Mouse (Mus musculus) liver, adult (tissue): ENCODE measurements around the gene Olfr551.

Source experiments
- GATA4 ChIP-seq: IDR thresholded peaks from 2 replicates; pipeline ENCODE4 v1.6.1; 2014; ENCODE audit warnings: mild to moderate bottlenecking, low read length; ENCODE audit not compliant: insufficient replicate concordance

Gene Olfr551

DNA sequence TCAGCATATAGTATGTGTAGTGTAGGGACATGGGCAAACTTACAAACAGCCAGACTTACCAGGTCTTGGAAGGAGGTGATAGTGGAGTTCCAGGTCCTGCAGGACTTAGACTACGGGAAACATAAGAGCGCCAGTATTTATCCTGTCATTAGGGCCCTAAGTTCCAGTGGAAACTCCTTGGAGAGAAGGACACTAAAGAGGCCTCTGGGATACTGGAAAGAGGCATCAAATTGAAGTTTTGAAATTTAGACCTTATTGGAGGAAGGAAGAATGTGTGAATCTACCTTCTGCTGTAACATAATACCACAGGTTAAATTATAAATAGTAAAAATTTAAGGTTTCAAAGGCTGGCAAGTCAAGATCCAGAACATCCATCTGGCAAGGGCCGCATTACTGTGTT, at the start of gene Olfr551:
Gene Olfr551, minus strand, starts transcription at position 101 of the 400 bp plus-strand sequence.
- no peak for TF ChIP-seq GATA4

DNA sequence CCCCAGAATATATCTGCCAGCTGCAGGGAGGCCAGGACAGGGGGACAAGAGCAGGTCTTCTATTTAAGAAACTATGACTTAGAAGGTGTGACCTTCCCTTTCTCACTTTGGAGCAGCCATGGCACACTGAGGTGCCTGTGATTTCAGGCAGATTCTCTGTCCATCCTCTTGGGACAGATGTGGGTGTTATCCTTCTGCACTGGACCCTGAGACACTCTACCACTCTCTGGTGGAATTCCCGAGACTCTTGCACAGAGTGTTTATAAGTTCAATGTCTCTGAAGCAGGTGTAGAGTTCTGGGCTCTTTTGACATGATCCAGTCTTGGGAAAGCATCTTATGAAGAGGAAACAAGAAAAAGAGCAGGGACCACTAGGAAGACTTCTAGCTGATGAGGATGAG, 46.4 kb upstream of the Olfr551 start, which contains the start of gene Olfr554:
Gene Olfr554, plus strand, starts transcription at position 301 of the 400 bp plus-strand sequence.
- no peak for TF ChIP-seq GATA4

DNA sequence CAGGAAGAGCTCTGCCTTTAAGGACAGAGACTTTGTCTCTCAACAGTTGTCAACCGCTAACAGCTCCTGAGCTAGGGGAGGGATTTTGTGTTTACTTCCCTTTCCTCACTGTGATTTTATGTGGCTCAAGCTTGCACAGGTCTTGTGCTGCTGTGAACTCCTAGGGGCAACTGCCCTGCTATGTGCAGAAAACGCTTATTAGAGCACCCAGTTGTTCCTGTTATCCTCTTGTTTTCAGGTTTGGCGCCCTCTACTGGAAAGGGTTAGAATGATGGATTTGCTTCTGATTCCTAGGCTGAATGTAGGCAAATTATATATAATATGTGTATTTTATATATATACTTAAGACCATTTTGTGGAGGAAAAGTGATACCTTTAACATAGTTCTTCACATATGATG, 45.0 kb upstream of the Olfr551 start:
- no peak for TF ChIP-seq GATA4

DNA sequence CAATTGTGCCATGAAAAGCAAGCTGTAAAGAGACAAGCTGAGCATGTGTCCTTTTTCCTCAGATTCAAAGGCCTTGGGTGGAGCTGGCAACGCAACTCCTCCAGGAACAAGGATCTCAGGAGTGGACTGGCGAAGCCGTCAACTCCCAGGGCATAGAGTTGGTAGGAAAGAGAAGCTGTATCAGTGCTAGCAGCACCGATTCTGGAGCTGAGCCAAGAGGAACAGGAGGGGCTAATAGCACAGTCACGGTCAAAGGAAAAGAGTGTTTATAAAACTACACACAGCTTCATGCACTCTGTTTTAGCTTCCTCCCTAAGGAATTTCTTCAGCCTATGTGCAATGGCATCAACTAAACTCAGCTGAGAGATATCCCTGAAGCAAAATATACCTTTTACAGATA, 27.9 kb upstream of the Olfr551 start:
- no peak for TF ChIP-seq GATA4

DNA sequence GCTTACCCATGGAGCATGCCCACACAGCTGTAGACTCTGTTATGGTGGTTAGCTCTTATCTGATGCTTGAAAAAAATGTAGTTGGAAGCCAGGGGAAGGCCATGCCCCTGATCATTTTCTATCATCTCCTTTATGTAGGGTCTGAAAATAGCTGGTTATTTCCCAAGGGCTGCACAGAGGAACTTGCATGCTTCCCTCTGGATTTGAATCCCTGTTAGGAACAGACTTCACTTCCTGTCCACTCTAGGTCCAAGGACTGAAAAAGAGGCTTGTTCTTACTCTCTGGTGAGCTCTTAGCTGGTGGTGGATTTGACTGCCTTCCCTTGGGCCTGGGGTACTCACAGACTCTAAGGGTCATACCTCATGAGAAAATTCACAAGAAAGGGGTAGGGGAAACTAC, 26.4 kb upstream of the Olfr551 start, which contains the start of gene Olfr553:
Gene Olfr553, minus strand, starts transcription at position 101 of the 400 bp plus-strand sequence.
- no peak for TF ChIP-seq GATA4

DNA sequence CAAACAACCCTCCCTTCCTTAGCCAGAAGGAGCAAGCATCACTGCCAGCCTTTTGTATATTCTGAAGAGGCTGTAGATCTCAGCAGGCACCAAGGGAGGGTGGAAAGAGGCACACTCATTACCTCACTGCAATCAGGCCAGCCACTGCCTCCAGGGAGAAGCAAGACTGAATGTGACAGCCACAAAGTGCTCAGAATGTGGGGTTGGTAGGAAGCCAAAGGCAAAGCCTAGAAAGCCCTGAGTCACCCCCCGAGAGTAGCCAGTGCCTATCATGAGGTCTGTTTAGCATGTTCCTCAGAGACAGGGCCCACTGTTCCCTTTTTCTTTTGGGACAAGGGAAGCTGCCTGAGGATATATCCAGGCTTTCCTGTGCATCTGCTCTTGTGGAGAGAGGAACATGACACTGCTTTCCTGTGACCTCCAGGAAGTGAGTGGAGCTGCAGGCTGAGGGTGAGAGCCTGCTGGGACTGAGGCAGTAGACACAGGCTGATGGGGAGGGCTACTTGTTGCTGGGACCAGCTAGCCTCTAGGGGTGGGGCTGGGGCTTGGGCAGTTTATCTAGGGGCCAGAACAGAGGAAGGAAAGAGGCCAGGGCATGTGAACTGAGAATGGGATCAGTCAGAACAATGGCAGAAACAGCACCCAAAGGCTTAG, 5.8 kb upstream of the Olfr551 start, which contains the start of gene Olfr552:
Gene Olfr552, plus strand, starts transcription at position 393 of the 654 bp plus-strand sequence.
- TF ChIP-seq GATA4 = no peak

DNA sequence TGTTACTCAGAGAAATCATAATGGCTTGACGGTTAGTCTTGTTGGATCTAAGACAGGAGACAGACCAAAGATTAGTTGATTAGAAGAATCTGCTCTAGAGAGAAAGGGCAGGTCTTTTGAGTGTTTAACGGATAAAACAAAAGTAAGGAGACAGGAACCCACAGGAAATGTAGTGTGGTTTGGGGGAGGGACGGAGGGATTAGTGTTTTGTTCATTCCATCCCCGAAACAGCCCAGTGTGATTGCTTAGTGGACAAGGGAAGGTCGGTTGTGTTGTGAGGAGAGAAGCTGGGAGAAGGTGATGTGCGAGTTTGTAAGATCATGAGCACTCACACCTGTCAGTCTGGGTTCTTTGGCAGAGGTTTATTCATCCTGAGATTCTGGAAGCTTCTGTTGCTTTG, 15.7 kb downstream of the Olfr551 start:
- no peak for TF ChIP-seq GATA4

DNA sequence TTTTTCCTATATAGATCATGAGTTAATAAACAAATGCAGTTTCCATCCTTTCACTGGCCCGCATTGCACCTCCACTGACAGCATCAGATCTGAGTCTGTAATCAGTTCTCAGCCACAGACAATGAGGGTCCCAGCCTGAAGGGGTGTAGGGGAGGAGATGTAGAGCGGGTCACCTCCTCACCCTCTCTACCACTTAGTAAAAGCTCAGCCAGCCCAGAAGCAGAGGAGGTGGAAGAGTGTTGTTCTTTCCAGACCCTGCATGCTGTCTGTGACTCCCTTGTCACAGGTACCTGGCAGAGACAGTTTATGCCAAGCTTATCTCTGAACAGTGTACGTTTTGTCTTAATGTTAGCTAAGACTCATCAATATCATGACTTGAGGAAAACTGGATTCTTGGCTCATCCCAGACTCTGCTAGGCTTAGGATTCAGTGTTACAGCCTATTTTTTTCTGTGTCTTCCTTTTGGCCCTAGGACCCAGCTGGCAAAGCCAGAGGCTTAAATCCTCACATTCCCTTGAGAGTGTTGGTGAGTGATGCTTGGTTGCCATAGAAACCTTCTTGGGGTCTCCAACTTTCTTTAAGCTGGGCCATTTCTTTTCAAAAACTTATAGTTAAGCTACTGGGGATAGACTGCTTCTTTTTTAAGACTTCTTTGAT, 18.4 kb downstream of the Olfr551 start:
- no peak for TF ChIP-seq GATA4

DNA sequence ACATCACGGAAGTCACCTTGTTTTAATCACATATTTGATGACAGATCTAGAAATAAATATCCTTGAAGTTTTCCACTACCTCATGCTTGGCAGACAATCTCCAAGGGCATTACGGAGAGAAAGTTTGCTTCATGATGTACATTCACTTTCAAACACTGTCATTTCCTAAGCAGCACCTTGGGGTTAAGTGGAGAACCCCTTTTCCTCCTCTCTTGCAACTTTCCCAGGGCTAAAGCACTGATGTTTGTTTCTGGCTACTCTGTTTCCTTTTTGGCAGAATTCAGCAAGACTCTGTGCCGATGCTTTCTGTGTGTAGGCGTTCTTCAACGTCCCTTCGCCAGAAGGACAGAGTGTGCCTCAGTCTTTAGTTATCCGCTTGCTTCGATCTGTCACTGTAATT, 20.5 kb downstream of the Olfr551 start, which contains the start of gene Olfr550:
Gene Olfr550, plus strand, starts transcription at position 301 of the 400 bp plus-strand sequence.
- no peak for TF ChIP-seq GATA4

DNA sequence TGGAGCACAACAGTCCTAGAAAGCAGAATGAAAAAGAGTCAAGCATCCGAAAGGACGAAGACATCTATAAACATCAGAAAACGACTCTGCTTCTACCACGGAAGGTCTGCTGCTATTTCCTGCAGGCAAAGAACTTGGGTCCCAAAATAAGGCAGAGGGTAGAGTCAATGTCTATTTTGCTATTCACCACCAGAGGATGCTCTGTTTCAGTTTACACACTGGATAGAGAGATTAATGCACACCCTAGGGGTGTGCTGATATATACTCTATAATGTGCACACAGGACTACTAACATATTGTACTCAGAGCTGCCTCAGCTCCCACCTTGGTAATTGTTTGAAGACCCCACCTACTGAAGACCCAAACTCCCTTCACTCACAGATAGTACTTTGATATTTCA, 25.5 kb downstream of the Olfr551 start:
- no peak for TF ChIP-seq GATA4

DNA sequence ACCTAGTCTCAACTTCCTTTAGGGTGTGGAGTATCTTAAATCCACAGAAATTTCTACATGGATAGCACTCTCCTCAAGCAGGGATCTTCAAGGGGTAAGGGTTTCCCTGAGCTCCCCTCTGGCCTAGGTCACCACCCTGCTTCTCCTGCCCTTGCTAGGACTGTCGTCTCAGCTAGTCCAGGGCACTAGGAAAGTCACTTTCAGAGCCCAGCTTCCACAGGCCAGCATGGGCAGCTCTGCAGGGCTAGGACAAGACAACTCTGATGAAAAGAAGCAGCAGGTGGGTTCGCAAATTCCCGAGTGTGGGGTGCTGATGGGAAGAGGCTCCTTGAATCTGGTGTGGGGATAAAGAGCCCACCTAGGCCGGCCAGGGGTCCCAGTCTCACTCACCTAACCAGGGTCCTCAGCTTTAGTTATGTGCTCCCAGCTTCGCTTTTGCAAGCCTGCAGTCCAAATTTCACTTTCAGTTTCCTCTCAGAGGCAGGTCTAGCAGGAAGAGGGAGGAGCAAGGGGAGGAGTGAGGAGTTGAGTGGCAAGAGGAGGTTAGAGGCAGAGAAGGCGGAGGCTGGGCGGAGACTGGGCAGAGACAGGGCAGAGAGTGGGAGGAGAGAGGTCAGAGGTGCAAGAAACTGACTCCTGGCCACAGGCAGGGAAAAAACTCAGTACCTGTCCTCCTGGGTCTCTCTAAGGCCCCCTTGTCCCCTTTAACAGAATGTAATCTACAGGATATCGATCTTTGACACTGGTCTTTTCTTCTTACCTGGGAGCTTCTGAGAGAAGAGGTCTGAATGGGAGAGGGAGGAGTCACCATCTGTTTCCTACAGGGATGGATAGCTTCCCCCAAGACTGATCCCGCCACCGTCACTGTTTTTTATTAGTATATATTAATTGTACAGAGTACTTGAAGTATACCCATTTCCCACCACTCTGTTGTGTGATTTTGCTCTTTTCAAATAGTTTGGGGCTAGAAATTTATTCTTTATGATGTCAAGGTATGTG, 26.4 kb downstream of the Olfr551 start, which contains the start of gene Trim21:
Gene Trim21, minus strand, starts transcription at position 488 of the 999 bp plus-strand sequence.
- TF ChIP-seq GATA4 = no peak; the same call in 1 of the 2 replicates

DNA sequence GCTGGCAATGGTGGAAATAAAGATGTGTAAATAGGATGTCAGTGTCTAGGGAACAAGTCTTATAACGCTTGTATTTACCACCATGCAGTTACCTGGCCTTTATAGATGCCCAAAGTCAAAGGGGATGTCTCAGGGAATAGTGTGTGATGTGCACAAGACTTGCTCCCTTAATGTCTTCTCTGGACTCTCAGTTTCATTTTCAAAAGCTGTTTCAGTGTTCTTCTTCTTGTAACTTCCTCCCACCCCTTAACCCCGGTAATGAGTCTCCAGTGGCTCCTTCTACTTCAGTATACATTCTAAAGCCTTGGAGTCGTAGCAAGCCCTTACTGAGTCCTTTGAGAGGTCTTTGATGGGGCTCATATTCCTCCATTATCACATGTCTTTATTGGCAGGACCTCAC, 38.4 kb downstream of the Olfr551 start:
- TF ChIP-seq GATA4 = no peak

DNA sequence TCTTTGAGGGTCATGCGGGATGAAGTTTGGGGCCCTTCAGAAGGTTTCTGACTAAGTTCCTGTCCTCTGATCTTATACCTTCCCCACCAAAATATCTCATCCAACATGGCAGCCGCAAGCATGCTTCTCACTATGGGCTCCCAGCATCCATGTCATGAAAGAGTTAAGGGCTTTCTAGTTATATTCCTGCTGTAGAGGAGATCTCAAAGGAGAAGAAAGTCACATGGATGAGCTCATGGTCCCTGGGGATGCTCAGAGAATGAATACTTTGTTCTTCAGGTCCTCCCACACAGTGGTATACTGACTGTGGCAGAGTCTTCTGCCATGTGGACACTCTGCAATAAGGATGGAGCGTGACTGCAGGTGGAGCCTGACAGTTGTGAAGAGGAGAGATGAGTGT, 42.1 kb downstream of the Olfr551 start, which contains the start of gene Olfr549:
Gene Olfr549, plus strand, starts transcription at position 301 of the 400 bp plus-strand sequence.
- no peak for TF ChIP-seq GATA4

DNA sequence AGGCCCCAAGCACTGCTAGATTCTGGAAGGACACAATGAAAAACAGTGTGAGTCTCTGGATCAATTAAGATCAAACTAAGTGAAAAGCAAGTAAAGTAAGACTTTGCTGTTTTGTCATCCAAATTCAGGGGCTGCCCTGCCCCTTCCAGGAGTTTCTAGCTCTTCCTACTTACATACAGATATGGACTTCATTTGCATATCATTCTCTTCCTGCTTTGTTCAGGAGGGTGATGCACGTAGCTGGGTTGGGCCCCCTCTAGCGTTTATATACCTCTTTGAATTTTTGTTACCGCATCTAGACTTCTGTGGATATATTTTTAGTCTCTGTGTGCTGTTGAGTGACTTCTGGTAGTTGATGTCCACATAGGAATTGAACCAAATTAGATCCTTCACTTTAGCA, 50.4 kb downstream of the Olfr551 start:
- TF ChIP-seq GATA4 = no peak

DNA sequence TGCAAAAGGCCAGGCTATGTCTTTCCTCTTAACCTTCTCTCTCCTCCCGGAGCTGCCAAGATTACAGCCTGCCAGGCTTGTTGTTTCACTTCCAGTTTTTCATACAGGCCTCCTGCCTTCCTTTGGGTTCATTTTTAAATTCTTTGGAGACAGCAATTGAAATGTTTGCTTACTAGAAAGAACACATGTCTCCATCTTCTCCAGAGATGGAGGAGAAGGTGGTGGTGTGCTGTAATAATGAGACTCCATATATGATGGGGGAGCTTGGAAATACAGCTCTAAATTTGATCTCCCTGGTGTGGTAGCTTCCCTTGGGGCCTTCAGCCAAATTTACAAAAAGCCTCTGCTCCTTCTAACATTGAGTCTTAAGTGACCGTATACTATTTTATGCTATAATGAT, 51.1 kb downstream of the Olfr551 start, which contains the start of gene Olfr548-ps1:
Gene Olfr548-ps1, plus strand, starts transcription at position 301 of the 400 bp plus-strand sequence.
- no peak for TF ChIP-seq GATA4
